Mouse (Mus musculus) telencephalon, adult 2 months (tissue): ENCODE data around the gene Ermp1.

Experiments
- DNase-seq: peaks from one replicate; pipeline ENCODE4 v3.0.0-alpha.2; 2011; ENCODE audit warnings: low read depth, low spot score

Ermp1 gene

DNA sequence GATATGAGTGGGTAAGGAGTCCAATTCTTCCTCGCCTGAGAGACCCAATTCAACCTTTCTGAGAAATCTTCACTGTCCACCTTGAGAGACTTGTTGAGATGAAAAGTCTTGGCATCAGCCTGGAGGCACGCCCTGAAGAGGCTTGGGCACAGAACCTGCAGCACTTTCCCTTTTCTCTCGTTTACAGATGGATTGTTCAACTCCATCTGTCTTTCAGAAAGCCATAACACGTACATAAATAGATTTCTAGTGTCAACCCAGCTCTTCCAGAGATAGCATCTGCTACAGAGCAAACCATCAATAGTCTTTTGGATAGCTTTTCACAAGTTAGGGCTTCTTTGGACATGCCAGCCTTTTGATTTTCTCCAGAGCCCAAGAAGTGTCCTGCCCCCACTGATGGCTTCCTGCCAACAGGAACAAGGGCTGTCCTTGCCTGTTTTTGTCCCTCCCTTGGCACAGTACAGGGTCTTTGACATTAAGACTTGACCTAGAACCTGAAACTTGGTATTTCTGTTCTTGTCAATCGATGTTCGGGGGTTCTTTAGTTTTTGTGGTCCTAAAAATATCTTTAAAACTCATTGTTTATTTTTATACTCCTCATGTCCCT is 13.9 kb upstream of the Ermp1 start:
- peak; percentile 58 for DNase-seq

DNA sequence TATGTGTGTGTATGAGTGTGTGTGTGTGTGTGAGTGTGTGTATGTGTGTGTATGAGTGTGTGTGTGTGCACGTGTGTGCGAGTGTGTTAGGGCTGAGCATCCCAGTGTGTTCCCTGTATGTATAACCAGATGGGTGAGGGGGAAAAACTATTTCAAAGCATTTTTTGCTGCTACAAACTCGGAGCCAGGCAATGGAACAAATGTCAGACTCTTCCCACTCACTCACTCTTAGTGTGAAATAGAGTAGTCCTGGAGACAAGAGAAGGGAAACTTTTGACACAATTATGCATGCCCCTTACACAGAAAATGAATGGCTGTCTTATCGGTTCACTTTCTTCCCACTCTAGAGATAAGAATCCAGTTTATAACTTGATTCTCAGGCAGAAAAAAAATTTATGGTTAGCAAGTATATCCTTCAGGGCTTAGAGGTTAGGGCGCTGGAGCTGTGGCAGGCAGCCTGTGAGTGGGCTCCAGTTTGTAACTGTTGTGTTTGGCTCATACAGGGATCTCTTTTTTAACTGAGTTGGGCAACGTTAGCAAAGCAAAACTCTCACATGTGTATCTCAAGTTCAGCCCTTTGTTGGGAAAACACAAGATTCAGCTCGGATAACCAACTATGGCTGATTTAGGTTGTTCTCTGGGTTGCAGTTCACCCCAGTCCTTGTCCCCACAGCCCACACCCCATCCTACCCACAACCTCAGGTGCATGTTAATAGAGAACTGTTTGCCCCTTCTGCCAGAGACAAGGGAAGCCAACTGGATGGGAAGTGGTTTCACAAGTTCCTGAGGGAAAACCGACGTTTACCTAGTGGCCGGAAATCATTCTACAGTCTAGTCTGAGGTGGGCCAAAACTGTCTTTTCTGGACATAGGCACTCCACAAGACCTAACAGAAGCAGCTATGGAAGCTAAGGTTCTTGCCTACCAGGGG is 12.9 kb upstream of the Ermp1 start:
- DNase-seq: peak; percentile 59

DNA sequence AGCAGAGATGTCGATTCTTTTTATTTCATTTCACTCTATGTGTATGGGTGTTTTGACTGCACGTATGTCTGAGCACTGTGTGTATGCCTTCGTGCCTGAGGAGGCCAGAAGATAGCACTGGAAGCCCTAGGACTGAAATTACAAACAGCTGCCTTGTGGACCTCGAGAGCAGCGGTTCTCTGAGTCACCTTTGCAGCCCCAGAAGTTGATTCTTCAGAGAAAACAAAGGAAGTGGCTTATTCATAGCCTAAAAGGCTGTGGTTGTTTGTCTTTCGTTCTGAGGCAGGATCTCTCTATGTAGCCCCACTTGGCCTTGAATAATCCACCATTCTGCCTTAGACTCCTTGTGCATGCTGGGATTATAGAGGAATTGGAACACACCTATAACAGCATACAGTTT is 11.5 kb upstream of the Ermp1 start:
- DNase-seq: no peak

DNA sequence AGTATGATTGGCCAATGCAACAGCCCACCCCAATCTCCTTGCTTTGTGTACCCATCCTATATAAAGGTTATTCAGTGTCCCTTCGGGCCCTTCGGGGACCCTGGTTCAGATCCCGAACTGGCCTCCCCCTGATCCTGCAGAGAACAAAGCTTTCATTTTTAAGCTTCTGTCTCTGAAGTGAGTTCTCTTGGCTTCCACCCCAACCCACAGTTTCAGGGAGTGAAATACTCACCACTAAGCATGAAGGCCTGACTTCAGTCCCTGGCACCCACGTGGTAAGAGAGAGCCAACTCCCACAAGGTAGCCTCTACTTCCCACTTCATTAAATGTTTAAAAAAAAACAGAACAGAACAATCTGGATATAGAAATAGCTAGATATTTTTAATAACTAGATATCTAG is 10.6 kb upstream of the Ermp1 start:
- no peak for DNase-seq

GRCm38 (mm10) chr19:29657558-29657957 is 9.3 kb upstream of the Ermp1 start:
- no peak for DNase-seq

DNA sequence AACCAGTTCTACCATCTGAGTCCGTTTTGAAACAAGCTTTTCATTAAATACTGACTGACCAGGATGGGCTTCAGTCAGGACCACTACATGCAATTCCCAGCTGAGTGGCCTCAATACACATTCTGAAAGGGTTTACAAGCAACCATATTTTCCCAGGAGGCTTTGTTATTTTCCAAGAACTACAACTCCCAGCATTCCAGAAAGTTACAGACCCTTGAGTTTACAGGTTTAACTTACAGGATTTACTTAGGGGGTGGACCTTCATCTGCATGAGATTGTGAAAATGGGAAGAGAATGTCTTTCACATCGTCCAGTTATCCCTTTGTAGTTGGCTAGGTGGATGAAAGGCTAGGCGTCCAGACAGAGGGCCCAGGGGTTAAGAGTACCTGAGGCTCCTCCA is 8.8 kb upstream of the Ermp1 start:
- DNase-seq: no peak

GRCm38 (mm10) chr19:29656620-29657019 is 8.4 kb upstream of the Ermp1 start:
- no peak for DNase-seq

DNA sequence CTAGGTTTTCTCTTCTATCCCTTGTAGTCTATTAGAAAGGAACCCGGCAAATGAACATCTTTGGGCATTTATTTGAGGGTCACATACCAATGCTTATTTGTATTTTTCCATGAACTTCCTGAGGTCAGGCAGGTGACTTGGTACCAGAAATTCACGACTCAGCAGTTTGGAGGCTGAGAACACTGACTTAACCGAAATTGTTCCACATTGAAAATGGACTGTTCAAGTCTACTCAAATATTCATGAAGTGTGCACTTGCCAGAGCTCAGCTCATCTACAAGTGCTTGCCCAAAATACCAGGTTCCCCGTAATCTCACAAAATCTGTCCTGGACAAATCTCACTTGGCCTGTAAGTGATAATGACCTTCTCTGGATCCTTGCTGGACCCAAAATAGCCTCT is 7.8 kb upstream of the Ermp1 start:
- no peak for DNase-seq

- DNase-seq: no peak
Observed at GRCm38 (mm10) chr19:29655148-29655547, 6.9 kb upstream of the Ermp1 start.

- no peak for DNase-seq
Observed at GRCm38 (mm10) chr19:29653768-29654265, 5.6 kb upstream of the Ermp1 start.

DNA sequence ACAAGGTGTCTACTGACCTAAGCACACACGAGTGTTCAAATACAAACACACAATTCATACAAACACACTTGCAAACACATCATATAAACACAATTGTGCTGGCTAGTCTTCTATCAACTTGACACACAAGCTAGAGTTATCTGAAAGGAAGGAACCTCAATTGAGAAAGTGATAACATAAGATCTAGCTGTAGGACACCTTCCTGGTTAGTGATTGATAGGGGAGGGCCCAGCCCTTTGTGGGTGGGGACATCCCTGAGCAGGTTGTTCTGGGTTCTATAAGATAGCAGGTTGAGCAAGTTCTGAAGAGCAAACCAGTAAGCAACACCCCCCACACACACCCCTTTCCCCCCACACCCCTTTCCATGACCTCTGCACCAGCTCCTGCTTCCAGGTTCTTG is 1.5 kb upstream of the Ermp1 start:
- no peak for DNase-seq

DNA sequence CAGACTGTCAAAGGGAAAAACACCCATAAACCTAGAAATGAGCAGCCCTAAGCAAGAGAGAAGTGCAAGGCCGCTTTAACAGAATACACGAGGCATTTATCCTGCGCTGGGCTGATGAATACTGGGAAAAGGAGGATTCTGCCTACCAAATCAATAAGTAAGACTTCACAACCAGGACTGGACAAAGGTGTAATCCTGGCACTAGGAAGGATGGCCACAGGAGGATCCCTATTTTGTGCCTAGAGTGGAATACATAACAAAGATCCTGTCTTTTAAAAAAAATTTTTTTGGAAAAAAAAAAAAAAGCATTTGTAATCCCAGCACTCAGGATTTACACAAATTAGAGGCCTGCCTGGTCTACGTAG is 317 bp upstream of the Ermp1 start:
- no peak for DNase-seq

DNA sequence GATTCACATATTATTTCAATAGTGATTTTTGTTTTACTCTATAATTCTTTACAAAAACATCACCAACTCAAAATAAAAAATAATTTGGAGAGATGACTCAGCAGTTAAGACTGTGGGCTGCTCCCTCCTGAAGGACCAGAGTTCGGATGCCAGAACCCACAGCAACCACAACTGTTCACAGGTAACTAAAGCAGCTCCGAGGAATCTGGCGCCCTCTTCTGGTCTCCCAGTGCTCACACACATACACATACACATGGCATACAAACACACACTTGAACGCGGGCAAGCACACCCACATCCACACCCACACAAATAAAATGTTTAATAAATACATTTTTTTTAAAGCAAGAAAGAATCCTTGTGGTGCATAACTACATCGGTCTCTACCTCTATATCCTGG is 3.5 kb downstream of the Ermp1 start:
- DNase-seq: no peak

- no peak for DNase-seq
Observed at GRCm38 (mm10) chr19:29643194-29643922, 4.9 kb downstream of the Ermp1 start.

- DNase-seq: no peak
Observed at GRCm38 (mm10) chr19:29642211-29642610, 6.0 kb downstream of the Ermp1 start.

- no peak for DNase-seq
Observed at GRCm38 (mm10) chr19:29641510-29641909, 6.7 kb downstream of the Ermp1 start.

DNA sequence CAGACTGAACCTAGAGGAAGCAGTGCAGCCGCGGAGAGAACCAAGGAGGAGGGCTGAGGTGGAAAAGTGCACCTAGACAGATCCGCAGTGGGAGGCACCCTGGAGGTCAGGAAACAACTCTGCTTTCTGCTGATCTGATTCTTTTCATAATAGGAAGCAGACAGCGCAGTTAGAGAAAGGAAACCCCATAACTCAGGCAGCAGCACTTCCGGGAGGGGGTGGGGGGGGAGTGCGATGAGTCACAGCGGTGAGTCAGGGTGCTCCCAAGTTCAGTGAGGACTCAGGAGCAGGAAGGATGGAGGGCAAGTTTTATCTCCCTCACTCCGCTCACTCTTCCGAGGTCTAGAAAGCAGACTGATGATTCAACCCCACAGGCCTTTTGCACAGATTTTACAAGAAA is 7.2 kb downstream of the Ermp1 start:
- DNase-seq: no peak

- no peak for DNase-seq
Observed at GRCm38 (mm10) chr19:29612102-29612501, 36.1 kb downstream of the Ermp1 start.

DNA sequence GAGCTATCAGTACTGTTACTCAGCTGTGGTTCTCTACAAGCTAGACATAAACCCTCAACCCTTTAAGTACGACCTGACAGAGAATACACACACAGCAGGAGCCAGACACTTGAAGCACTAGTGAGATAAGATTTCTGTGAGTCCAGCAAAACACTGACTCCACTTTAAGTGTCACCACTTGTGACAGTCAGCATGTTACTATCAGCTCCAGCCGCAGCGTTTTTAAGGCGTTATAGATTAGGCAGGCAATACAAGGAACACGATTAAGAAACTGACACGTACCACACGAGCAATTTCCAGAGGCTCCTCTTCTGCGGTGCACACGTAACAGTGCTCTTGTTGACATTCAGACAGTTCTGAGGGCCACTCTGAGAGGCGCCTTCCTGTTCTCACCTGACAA is 37.3 kb downstream of the Ermp1 start:
- no peak for DNase-seq

DNA sequence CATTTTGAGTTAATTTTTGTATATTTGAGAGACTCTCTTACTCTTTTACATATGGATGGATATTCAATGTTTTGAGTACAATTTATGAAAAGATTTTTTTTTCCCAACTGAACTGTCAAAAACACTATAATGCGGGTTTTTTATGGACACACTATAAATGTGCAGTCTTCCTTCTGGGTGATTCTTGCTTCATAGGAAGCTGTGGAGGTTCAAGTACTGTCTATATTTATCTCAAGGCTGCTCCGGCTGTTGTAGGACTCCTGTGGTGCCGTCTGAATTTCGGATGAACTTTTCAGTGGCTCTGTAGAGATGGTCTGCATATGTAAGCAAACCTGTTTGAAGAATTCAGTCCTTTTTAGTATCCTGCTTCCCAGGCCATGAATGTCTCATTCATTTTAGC is 40.0 kb downstream of the Ermp1 start:
- DNase-seq: peak; percentile 18

DNA sequence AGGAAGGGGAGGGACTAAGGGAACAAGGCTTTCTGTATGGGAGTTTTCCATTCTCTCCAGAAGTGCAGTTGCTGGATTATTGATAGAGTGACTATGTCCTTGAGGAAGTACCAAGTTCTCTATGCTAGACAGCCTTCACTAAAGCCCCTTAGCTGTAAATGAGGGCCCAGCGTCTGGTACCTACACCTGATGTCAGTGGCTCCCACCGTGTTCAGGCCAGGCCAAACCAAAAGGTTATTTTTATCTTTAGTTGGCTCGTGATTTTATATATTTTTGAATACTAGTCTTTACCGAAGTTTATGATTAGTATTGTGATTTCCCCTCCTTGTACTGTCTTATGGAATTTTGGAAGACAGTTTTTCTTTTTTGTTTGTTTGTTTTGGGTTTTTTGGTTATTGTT is 40.7 kb downstream of the Ermp1 start:
- no peak for DNase-seq

DNA sequence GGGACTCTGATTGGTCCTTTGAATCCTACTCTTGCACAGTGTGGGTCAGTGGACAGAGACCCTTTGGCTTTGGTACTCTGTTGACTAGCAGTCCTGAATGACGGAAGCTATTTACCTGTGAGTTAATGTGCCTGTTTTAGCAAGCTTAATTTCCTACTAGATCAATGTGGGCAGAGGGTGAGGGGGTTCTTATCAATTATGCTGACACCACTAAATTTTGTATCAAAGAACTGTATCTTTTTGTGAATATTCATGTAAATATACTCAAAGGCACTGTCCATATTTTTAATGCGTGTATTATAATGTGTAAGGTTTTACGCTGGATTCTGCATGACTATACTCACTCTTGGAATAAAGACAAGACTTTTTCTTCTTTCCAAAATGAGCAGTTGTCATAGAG is 43.6 kb downstream of the Ermp1 start:
- DNase-seq: no peak
